Mouse (Mus musculus): ENCODE data around the gene Olfr576. TPM values are rescaled to one million over a fixed set of nuclear protein-coding genes. Genes with fewer than 3 reads are reported as not detected.

Olfr576 gene
- not detected for total RNA-seq (2023)

DNA sequence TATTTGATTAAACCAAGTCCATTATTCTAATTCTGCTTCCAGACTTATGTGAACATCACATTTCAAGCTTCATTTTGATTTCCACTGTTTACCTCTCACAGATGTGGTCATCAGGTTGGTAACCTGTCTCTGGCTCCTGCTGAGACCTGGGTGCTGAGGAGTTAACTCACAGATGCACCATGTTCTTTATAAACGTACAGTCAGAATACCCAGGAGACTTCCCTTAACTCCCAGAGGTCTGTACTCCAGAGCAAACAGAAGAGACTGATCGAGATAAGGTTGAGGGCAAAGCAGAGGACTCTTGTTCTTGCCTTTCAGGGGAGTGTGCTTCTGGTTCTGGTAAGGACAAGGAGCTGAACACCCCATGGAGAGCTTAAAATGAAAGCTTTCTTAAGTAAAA is at the start of gene Olfr576:
Gene Olfr576 (plus strand): TSS at position 301 of the 400 bp plus-strand sequence.

DNA sequence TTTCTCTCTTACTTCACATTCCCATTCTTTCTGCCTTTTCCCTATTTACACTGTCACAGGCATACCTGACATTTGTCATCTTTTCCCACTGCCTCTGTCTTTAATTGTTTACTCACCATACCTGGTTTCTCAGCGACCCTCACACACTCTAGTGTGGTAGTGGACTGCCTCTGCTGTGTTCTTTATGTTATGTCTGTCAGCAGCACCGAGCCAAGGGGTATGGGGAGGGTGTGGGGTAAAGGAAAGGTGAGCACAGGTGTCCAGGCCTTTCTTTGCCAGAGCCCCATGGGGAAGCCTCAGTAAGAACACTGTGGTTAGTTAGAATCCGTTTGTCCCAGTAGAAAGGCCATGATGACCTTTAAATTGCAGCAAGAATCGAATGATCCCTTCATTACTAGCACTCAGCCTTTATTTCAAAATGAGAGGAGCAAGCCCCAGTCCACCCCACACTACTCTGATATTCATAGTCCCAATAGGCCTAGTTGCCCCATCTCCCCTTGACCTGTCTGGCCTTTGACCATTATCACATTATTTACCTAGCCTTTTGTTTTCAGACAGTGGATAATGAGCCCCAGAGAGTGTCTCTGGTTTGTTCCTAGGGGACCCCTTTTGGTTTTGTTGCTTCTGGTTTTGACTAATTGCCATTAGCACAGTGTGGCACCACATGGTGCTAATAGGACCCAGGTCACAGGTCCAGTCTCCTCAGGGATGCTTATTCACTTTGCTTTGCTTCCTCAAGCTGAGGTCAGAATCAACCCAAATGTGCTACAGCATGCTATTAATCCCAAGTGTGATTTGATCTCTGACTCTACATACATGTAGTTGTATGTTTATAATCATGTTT is 45.2 kb upstream of the Olfr576 start, which contains the start of gene Olfr571:
Gene Olfr571 (minus strand): TSS at position 505 of the 844 bp plus-strand sequence.

DNA sequence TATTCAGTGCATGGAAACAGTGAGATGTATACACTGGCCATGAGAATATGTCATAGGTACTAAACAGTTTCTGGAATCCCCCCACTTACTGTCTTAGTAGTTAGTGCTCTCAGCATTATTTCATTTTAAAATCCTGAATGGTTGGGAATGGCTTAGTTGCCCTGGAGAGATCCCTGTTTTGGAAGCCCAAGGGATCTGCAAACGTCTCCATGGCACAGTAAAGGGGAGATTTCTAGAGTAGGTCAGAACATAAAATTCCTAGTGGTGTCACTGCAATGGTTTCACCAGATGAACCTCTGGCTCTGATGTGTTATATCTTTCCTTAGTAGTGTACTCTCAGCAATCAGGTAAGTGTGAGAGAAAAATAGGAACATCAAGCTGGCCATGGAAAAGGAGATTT is 38.4 kb upstream of the Olfr576 start, which contains the start of gene Olfr572:
Gene Olfr572 (plus strand): TSS at position 301 of the 400 bp plus-strand sequence.

DNA sequence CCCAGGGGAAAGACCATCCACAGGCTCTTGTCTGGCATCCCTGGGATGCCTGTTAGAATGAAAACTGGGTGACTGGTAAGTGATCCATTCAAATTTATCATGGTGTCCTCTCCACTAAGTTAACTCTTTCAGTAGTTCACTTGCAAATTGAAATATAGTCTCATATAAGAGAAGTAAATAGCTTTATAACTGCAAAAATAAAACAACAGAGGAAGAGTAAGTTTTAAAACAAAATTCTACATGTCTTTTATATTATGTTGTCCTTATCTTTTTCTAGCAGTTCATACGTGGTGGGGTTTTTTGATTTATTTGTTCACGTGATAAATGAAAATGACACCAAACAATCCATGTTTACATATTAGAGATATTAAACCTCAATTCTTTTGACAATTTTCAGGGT is 20.0 kb upstream of the Olfr576 start, which contains the start of gene Olfr573-ps1:
Gene Olfr573-ps1 (minus strand): TSS at position 101 of the 400 bp plus-strand sequence.

DNA sequence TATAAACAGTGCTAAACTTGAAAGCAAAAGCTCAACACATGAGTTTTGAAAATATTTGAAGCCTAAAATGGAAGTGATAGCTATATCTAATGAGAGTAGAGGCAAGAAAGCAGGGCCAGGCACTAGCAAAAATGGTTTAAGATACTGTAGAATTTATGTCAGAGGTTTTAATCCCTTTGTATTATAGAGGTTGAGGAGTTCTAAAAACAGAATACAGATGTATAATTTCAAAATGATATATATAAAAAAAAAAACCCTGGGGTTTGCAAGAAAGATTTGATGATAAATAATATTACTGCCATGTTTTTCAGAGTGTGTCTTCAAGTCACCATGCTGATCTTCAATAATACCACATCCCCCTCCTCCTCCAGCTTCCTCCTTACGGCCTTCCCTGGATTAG is 14.3 kb upstream of the Olfr576 start, which contains the start of gene Olfr574:
Gene Olfr574 (plus strand): TSS at position 301 of the 400 bp plus-strand sequence.

DNA sequence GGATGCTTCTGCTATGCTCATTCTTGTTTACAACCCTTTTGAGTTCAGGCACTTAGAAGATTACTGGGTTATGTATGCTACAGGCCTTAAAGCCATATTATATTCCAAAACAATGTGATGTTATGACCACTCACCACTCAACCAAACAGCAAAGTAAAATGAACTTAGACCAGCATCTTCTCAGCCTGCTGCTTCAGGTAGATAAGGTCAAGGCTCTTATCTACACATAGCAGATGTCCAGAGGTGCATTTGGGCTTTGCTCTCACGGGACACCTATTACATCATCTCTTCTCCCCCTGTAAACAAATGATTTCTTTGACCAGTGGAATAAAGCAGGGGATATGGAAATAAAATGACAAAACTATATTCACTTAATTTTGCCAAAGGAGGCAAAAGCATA is 3.9 kb upstream of the Olfr576 start, which contains the start of gene Olfr575:
Gene Olfr575 (minus strand): TSS at position 183 of the 400 bp plus-strand sequence.

DNA sequence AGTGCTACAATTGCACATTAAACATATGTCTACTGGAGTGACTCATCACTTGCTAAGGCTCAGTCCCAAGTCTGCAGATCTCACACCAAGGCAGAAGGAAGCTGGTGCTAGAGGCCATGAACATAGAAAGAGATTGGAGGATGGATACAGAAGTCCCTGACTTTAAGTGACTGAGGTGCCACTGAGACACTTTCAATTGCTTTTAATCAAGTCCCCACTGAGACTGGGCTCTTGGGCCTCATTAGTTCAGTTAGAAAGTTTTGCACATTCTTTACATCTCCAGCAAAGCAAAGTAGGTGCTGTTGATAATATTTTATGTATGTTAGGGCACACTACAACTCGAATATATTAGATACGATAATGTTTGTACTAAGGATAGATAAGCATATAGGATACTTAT is 13.4 kb downstream of the Olfr576 start, which contains the start of gene Olfr577:
Gene Olfr577 (minus strand): TSS at position 101 of the 400 bp plus-strand sequence.

DNA sequence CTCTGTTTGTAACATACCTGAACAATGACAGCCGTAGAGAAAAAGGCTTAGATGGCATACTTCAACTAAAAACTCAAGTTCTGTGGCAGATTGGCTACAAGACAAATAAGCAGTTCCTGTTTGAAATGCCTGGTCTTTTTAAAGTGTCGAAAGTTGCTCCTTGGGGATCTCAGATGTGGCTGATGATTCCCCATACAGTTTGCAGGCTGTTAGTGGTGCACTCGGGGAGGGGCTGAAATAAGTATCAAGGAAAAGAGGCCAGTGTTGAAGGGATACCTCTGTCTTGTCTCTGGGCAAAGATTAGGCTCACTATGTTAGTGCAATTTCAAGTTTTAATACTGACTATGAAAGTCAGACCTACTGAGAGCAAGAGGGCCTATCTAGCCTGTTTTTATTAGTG is 26.8 kb downstream of the Olfr576 start, which contains the start of gene Olfr578:
Gene Olfr578 (minus strand): TSS at position 101 of the 400 bp plus-strand sequence.

Other genes with a start within 250 kb of the Olfr576 start
- not detected for gene Olfr33, start 243.6 kb upstream of the Olfr576 start, total RNA-seq (2023)
- not detected for gene Olfr559, start 235.2 kb upstream of the Olfr576 start, total RNA-seq (2023)
- not detected for gene Olfr560, start 203.3 kb upstream of the Olfr576 start, total RNA-seq (2023)
- not detected for gene Olfr78, start 203.2 kb upstream of the Olfr576 start, total RNA-seq (2023)
- gene Olfr561, start 191.4 kb upstream of the Olfr576 start, total RNA-seq (2023): not detected
- gene Olfr564, start 159.2 kb upstream of the Olfr576 start, total RNA-seq (2023): not detected
- not detected for gene Olfr566, start 103.9 kb upstream of the Olfr576 start, total RNA-seq (2023)
- gene Olfr568, start 85.5 kb upstream of the Olfr576 start, total RNA-seq (2023): not detected
- gene Olfr569, start 71.8 kb upstream of the Olfr576 start, total RNA-seq (2023): not detected
- not detected for gene Olfr570, start 68.1 kb upstream of the Olfr576 start, total RNA-seq (2023)
- under 1 TPM; 0.12 to 0.17 TPM for gene Olfr571, start 45.1 kb upstream of the Olfr576 start, total RNA-seq (2023)
- not detected for gene Olfr572, start 38.3 kb upstream of the Olfr576 start, total RNA-seq (2023)
- not detected for gene Olfr573-ps1, start 20.1 kb upstream of the Olfr576 start, total RNA-seq (2023)
- not detected for gene Olfr574, start 14.2 kb upstream of the Olfr576 start, total RNA-seq (2023)
- not detected for gene Olfr575, start 3.9 kb upstream of the Olfr576 start, total RNA-seq (2023)
- gene Olfr577, start 13.3 kb downstream of the Olfr576 start, total RNA-seq (2023): not detected
- gene Olfr578, start 26.7 kb downstream of the Olfr576 start, total RNA-seq (2023): not detected
- not detected for gene Olfr582, start 75.4 kb downstream of the Olfr576 start, total RNA-seq (2023)
- gene Olfr583, start 88.6 kb downstream of the Olfr576 start, total RNA-seq (2023): not detected
- gene Olfr584, start 119.2 kb downstream of the Olfr576 start, total RNA-seq (2023): not detected
- not detected for gene Olfr585, start 135.1 kb downstream of the Olfr576 start, total RNA-seq (2023)
- gene Olfr586, start 163.0 kb downstream of the Olfr576 start, total RNA-seq (2023): not detected
- not detected for gene Olfr588-ps1, start 178.2 kb downstream of the Olfr576 start, total RNA-seq (2023)
- gene Olfr589, start 193.7 kb downstream of the Olfr576 start, total RNA-seq (2023): not detected
- not detected for gene Olfr591, start 215.7 kb downstream of the Olfr576 start, total RNA-seq (2023)
- not detected for gene Olfr592, start 222.1 kb downstream of the Olfr576 start, total RNA-seq (2023)
- not detected for gene Olfr593, start 249.2 kb downstream of the Olfr576 start, total RNA-seq (2023)

All from T-cell, adult 66 days (primary cell).